Mouse (Mus musculus) liver, embryonic 14.5 days (tissue): ENCODE results near the gene Kcp.
A peak's percentile ranks its signal among the peaks of the same experiment; 100 is the strongest.

Experiments
- CTCF ChIP-seq: IDR thresholded peaks from 2 replicates; pipeline ENCODE4 v1.5.1; 2016; ENCODE audit warnings: antibody characterized with exemption, low read depth, control low read depth
- EP300 ChIP-seq: IDR thresholded peaks from 2 replicates; pipeline ENCODE4 v1.6.1; 2016; ENCODE audit warnings: antibody characterized with exemption, low read depth

GRCm38 (mm10) chr6:29501599-29501998 is 6.2 kb downstream of the Kcp start:
- TF ChIP-seq CTCF (peak; percentile 52), EP300 (no peak)
